In the genomic region with DNA sequence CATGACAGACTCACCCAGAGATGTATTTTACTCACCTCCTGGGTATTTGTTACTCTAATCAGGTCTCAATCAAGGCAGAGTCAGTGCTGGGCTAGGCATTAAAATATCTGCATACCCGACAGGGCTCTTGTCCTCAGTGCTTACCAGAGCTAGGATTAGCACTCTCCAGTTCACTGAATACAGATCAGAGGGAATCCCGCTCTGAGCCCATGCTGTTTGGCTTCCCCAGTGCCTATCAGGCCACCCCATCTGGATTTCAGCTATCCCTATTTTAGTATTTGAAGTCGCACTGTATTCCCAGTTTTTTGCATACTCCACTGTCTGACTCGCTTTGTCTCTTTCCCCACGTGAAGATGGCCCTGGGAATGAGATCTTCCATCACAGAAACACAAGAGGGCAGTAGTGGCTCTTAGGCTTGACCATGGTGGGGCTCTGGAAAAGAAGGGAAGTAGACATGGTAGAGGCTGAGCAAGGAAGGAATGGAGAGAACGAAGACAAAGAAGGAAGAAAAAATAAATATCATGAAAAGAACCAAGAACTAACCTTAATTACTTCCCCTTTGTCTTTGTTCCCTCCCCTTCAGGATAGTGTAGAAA, we compare ENCODE assay signal across 8 mouse cellular contexts.
DNase-seq lines count a peak whose midpoint lies in the region; ATAC-seq lines count a peak whose summit lies in the region.

No protein-coding gene starts in this region.

- H3K36me3 ChIP-seq in neural tube, embryonic 15.5 days, result no peaks in the 10 kb centered on the region

- H3K9ac ChIP-seq in neural tube, embryonic 15.5 days (replicated peaks), result no peak overlapping the region

- 25% methylated on average over 6 of the region's 6 CpGs for WGBS in neural tube, embryonic 15.5 days

- no peaks in the 10 kb centered on the region for H3K9me3 ChIP-seq in neural tube, embryonic 15.5 days (replicated peaks)

- 0 out of 2 replicates have a peak, but pooled peaks have one; percentile 46 for ATAC-seq in neural tube, embryonic 15.5 days (ENCODE audit: low FRiP score)

- no peaks in the 10 kb centered on the region for H3K27me3 ChIP-seq in neural tube, embryonic 15.5 days (replicated peaks)

- H3K4me3 ChIP-seq in neural tube, embryonic 15.5 days (replicated peaks), result no peak overlapping the region

- intact Hi-C loops in heart, postnatal 14 days (cut with DNase I), result loop anchor here (2.0 to 10.0 kb wide), 5 partner anchors 105 to 538 kb away; a partner anchor contains a TSS

- peak; percentile 7 for DNase-seq in ovary, postnatal 36 days (ENCODE audit: low spot score)
- DNase-seq in ovary, postnatal 10 days (ENCODE audit: low spot score), result no peak
- peak; percentile 59 to 66 for DNase-seq in cerebellum, postnatal 10 days
- peak; percentile 10 to 58 for DNase-seq in heart, postnatal 14 days
- peak; percentile 5 for DNase-seq in layer of hippocampus, adult 9-11 months
- no peak for DNase-seq in spleen, postnatal 4 days (ENCODE audit: low spot score in 2 of 2)
- no peak for DNase-seq in left cerebral cortex, adult 18-20 months (ENCODE audit: low spot score in 2 of 2)

- no peak overlapping the region for H3K27ac ChIP-seq in neural tube, embryonic 15.5 days (replicated peaks)

- H3K4me2 ChIP-seq in neural tube, embryonic 15.5 days, result no peak overlapping the region

- no peaks in the 10 kb centered on the region for H3K4me1 ChIP-seq in neural tube, embryonic 15.5 days

Comparison
In these comparisons a context has a peak if more than half of its experiments do, and no peak if none do; other contexts are left out.
1. DNase-seq: peak in ovary, postnatal 36 days (single experiment), cerebellum, postnatal 10 days (2 of 2), heart, postnatal 14 days (2 of 2) and layer of hippocampus, adult 9-11 months (single experiment); none in ovary, postnatal 10 days (single experiment), spleen, postnatal 4 days (0 of 2) and left cerebral cortex, adult 18-20 months (0 of 2).